Mouse (Mus musculus): Measurements from ENCODE around the gene Frmpd4. TPM values are rescaled to one million over a fixed set of nuclear protein-coding genes. Genes with fewer than 3 reads are reported as not detected.

Frmpd4 gene
- total and polyA plus RNA-seq, 2 experiments from 2014 or later: 2.1 to 10.9 TPM

DNA sequence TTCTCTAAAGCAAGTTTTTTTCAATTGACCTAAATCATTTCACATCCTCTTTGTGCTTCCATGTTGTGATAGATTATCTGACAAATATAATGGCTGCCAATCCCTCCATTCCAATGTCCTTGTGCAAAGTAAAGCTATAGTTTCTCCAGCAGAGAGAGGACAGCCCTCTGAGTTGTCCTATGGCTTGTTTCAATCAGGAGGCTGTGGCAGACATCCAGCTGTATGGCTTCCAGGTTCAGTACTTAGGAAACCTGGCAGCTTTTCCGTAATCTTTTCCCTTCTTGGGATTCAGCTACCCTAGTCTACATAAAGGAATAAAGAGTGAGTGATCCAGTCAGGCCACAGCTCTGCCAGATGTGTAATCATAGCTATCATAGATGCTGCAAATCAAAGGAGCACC, 145.8 kb downstream of the Frmpd4 start:
- no peaks in the 10 kb centered on the region for H3K27me3 ChIP-seq (ENCODE audit: insufficient read depth, low read length)
- no peak for ATAC-seq
- no peaks in the 10 kb centered on the region for H3K36me3 ChIP-seq (ENCODE audit: insufficient read depth, low read length)
- H3K4me1 ChIP-seq (ENCODE audit: insufficient read depth, low read length): no peaks in the 10 kb centered on the region
- WGBS: 54% methylated on average over 1 of the region's 1 CpGs
- H3K27ac ChIP-seq: no peak overlapping the region
- H3K9me3 ChIP-seq (ENCODE audit: low read length): no peaks in the 10 kb centered on the region
- DNase-seq (ENCODE audit: low spot score): peak; percentile 51
- H3K9ac ChIP-seq (replicated peaks; ENCODE audit: low read length): no peak overlapping the region
- H3K4me2 ChIP-seq (ENCODE audit: low read depth, low read length): no peak overlapping the region
- no peak overlapping the region for H3K4me3 ChIP-seq (ENCODE audit: low read length)
- TF ChIP-seq CTCF (IDR thresholded peaks at IDR 0.05; ENCODE audit: low read depth): no peak

GRCm38 (mm10) chrX:168429814-168430213, 147.2 kb downstream of the Frmpd4 start:
- peak; percentile 86 for ATAC-seq
- H3K4me3 ChIP-seq (ENCODE audit: low read length): no peak overlapping the region
- no peaks in the 10 kb centered on the region for H3K27me3 ChIP-seq (ENCODE audit: insufficient read depth, low read length)
- WGBS: 73% methylated on average over 4 of the region's 4 CpGs
- TF ChIP-seq CTCF (IDR thresholded peaks at IDR 0.05; ENCODE audit: low read depth): no peak
- H3K27ac ChIP-seq: no peak overlapping the region
- no peaks in the 10 kb centered on the region for H3K36me3 ChIP-seq (ENCODE audit: insufficient read depth, low read length)
- no peak overlapping the region for H3K9ac ChIP-seq (replicated peaks; ENCODE audit: low read length)
- peak; percentile 64 for DNase-seq (ENCODE audit: low spot score)
- H3K4me1 ChIP-seq (ENCODE audit: insufficient read depth, low read length): no peaks in the 10 kb centered on the region
- H3K4me2 ChIP-seq (ENCODE audit: low read depth, low read length): no peak overlapping the region
- no peaks in the 10 kb centered on the region for H3K9me3 ChIP-seq (ENCODE audit: low read length)

DNA sequence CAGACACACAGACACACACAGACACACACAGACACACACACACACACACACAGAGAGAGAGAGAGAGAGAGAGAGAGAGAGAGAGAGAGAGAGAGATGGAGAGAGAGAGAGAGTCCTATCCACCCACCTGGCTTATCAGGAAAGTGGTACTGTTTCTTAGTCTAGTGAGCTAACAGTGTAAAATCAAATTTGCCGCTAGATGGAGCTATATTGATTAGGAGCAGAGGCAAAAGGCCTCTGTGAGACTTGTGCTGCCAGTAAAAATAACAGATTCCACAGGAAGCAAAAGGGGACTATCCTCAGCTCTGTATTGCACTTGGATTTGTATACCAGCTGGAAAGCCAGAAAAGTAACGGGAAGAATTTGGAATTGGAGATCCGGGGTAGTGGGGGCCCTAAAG, 161.6 kb downstream of the Frmpd4 start:
- no peaks in the 10 kb centered on the region for H3K4me1 ChIP-seq (ENCODE audit: insufficient read depth, low read length)
- DNase-seq (ENCODE audit: low spot score) (peak; percentile 62), ATAC-seq (no peak)

GRCm38 (mm10) chrX:168403512-168403911, 173.5 kb downstream of the Frmpd4 start:
- WGBS: 89% methylated on average over 2 of the region's 2 CpGs

More for the DNA sequence above, 161.6 kb downstream of the Frmpd4 start:
- Histone ChIP-seq H3K36me3 (ENCODE audit: insufficient read depth, low read length) (no peaks in the 10 kb centered on the region), H3K4me3 (ENCODE audit: low read length) (no peak overlapping the region), H3K9ac (replicated peaks; ENCODE audit: low read length) (no peak overlapping the region), H3K9me3 (ENCODE audit: low read length) (no peaks in the 10 kb centered on the region), H3K27me3 (ENCODE audit: insufficient read depth, low read length) (no peaks in the 10 kb centered on the region), H3K27ac (no peak overlapping the region), H3K4me2 (ENCODE audit: low read depth, low read length) (no peak overlapping the region)
- 32% methylated on average over 3 of the region's 3 CpGs for WGBS
- TF ChIP-seq CTCF (IDR thresholded peaks at IDR 0.05; ENCODE audit: low read depth): peak; percentile 46

GRCm38 (mm10) chrX:168350431-168350830, 226.6 kb downstream of the Frmpd4 start:
- Histone ChIP-seq H3K4me2 (ENCODE audit: low read depth, low read length) (no peak overlapping the region), H3K4me3 (ENCODE audit: low read length) (no peak overlapping the region), H3K9me3 (ENCODE audit: low read length) (no peaks in the 10 kb centered on the region), H3K27ac (no peak overlapping the region), H3K9ac (replicated peaks; ENCODE audit: low read length) (no peak overlapping the region), H3K36me3 (ENCODE audit: insufficient read depth, low read length) (no peaks in the 10 kb centered on the region), H3K27me3 (ENCODE audit: insufficient read depth, low read length) (no peaks in the 10 kb centered on the region; the same call in 1 of the 2 replicates), H3K4me1 (ENCODE audit: insufficient read depth, low read length) (no peaks in the 10 kb centered on the region)
- ATAC-seq (no peak), DNase-seq (ENCODE audit: low spot score) (no peak)
- no peak for TF ChIP-seq CTCF (IDR thresholded peaks at IDR 0.05; ENCODE audit: low read depth)
- WGBS: 87% methylated on average over 2 of the region's 2 CpGs

More at GRCm38 (mm10) chrX:168403512-168403911, 173.5 kb downstream of the Frmpd4 start:
- TF ChIP-seq CTCF (IDR thresholded peaks at IDR 0.05; ENCODE audit: low read depth): no peak
- H3K9ac ChIP-seq (replicated peaks; ENCODE audit: low read length): no peak overlapping the region
- no peaks in the 10 kb centered on the region for H3K4me1 ChIP-seq (ENCODE audit: insufficient read depth, low read length)
- ATAC-seq: no peak
- H3K27me3 ChIP-seq (ENCODE audit: insufficient read depth, low read length): no peaks in the 10 kb centered on the region
- no peaks in the 10 kb centered on the region for H3K9me3 ChIP-seq (ENCODE audit: low read length)
- no peaks in the 10 kb centered on the region for H3K36me3 ChIP-seq (ENCODE audit: insufficient read depth, low read length)
- no peak for DNase-seq (ENCODE audit: low spot score)
- H3K4me2 ChIP-seq (ENCODE audit: low read depth, low read length): no peak overlapping the region
- no peak overlapping the region for H3K4me3 ChIP-seq (ENCODE audit: low read length)
- no peak overlapping the region for H3K27ac ChIP-seq

DNA sequence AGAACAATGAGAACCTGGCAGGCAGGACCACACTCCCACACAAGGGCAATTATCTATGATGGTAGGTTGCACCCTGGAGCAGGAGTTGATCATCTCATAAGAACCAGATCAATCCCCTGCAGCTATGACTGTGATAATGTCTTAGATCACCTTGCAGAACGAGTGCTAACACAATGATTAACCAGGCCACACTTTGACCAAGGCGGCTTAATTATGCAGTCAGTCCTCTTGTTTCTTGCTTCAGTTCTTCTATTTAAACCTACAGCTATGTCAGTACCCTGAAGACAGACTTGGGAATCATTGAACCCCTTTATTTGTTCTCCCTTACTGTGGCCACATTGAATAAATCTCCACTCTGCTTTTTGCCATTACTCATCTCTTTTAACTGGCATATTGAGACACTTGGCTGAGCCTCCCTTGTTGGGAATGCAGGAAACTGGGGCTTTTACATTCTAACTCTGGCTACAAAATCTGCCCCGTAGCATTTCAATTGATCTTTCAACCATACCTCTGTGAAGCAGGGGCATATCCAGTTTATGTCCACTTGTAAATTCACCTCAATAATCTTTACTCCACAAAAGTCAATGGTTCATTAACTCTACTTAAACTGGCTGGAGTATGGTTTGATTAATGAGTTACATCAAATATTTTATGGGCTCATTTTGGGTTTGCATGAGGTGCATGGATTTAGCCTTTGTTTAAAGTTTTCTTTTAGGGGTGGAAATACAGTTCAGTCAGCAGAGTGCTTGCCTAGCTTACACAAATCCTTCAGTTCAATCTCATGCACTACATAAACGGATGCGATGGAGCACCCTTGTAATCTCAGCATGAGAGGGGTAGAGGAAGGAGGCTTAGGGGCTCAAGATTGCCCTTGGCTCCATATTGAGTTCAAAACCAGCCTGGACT, 227.5 kb downstream of the Frmpd4 start:
- Histone ChIP-seq H3K4me2 (ENCODE audit: low read depth, low read length) (no peak overlapping the region), H3K4me1 (ENCODE audit: insufficient read depth, low read length) (no peaks in the 10 kb centered on the region), H3K4me3 (ENCODE audit: low read length) (no peak overlapping the region), H3K36me3 (ENCODE audit: insufficient read depth, low read length) (no peaks in the 10 kb centered on the region), H3K9ac (replicated peaks; ENCODE audit: low read length) (no peak overlapping the region), H3K27me3 (ENCODE audit: insufficient read depth, low read length) (no peaks in the 10 kb centered on the region), H3K9me3 (ENCODE audit: low read length) (no peaks in the 10 kb centered on the region), H3K27ac (no peak overlapping the region)
- TF ChIP-seq CTCF (IDR thresholded peaks at IDR 0.05; ENCODE audit: low read depth): no peak
- no peak for DNase-seq (ENCODE audit: low spot score)
- ATAC-seq: no peak
- 75% methylated on average over 5 of the region's 5 CpGs for WGBS

- Histone ChIP-seq H3K9ac (replicated peaks; ENCODE audit: low read length) (no peak overlapping the region), H3K4me1 (ENCODE audit: insufficient read depth, low read length) (no peaks in the 10 kb centered on the region), H3K4me3 (ENCODE audit: low read length) (no peak overlapping the region), H3K4me2 (ENCODE audit: low read depth, low read length) (no peak overlapping the region), H3K27me3 (ENCODE audit: insufficient read depth, low read length) (no peaks in the 10 kb centered on the region), H3K27ac (no peak overlapping the region), H3K9me3 (ENCODE audit: low read length) (no peaks in the 10 kb centered on the region), H3K36me3 (ENCODE audit: insufficient read depth, low read length) (no peaks in the 10 kb centered on the region)
- no peak for DNase-seq (ENCODE audit: low spot score)
- no peak for ATAC-seq
- no peak for TF ChIP-seq CTCF (IDR thresholded peaks at IDR 0.05; ENCODE audit: low read depth)
These were observed 238.8 kb downstream of the Frmpd4 start for GRCm38 (mm10) chrX:168338212-168338611.

Data from hindbrain, postnatal 0 days (tissue).